Mouse (Mus musculus) brain, embryonic 14.5 days (tissue): ENCODE data around the gene Yipf1.

Experiments
- CTCF ChIP-seq: fragments of 200-500 bp; IDR thresholded peaks from 2 replicates; pipeline ENCODE4 v1.5.1; 2012; ENCODE audit warnings: inconsistent platforms, mild to moderate bottlenecking, moderate library complexity, borderline replicate concordance; ENCODE audit not compliant: insufficient read depth, insufficient read length; ENCODE audit errors: extremely low read depth
- POLR2A ChIP-seq: fragments of 200-500 bp; IDR thresholded peaks from 2 replicates; pipeline ENCODE4 v1.6.1; 2012; ENCODE audit warnings: mild to moderate bottlenecking, inconsistent platforms, borderline replicate concordance; ENCODE audit not compliant: poor library complexity, insufficient read depth, insufficient read length, severe bottlenecking; ENCODE audit errors: extremely low read depth

DNA sequence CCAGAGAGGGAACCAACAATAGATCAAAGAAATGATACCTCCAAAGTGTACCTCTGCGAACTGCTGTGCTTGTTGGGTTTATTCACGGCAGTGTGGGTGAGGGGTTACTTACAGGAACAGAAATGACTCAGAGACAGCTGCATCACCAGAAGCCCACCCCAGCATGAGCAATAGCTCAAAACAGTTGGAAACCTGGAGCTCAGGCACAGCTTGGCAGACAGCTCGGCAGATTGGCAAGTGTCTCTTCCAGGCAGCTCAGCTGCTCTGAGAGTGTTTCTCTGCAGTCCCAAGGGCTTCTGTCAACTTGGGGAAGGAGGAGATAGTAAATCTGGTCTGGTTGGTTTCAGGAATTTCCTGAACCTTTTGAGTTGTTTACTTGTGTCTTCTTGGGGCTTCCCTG is 44.3 kb downstream of the Yipf1 start:
- no peak for TF ChIP-seq CTCF
- TF ChIP-seq POLR2A = no peak
